Mouse (Mus musculus): ENCODE data around the gene Hmgxb4. TPM values are rescaled to one million over a fixed set of nuclear protein-coding genes. Genes with fewer than 3 reads are reported as not detected.

Hmgxb4 gene
- total and polyA plus RNA-seq, 2 experiments from 2014 or later: 24.7 to 66.9 TPM

DNA sequence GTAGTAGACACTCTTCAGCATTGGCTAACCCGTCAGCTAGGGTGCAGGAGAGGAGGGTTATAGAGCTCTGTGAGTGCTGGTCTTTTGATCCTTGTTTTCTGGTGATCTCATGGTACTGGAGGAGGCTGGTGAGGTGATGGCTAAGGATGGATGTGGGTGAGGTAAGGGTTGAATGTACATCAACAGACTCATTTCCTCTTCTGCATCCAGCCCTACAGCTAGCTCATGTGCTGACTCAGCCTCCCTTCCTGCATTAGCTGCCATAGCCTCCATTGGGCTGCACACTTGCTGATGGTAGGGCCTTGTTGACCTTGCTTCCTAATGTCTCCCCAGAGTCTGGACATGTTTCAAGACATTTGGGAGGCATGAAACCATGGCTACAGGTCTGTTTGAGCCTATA lies 49.8 kb downstream of the Hmgxb4 start:
- Histone ChIP-seq H3K4me3 (ENCODE audit: low read length) (no peak overlapping the region), H3K9me3 (ENCODE audit: low read length) (no peaks in the 10 kb centered on the region), H3K4me2 (ENCODE audit: low read depth, low read length) (no peak overlapping the region), H3K27me3 (ENCODE audit: insufficient read depth, low read length) (no peaks in the 10 kb centered on the region), H3K27ac (no peak overlapping the region), H3K9ac (replicated peaks; ENCODE audit: low read length) (no peak overlapping the region), H3K36me3 (ENCODE audit: insufficient read depth, low read length) (no peaks in the 10 kb centered on the region), H3K4me1 (ENCODE audit: insufficient read depth, low read length) (no peaks in the 10 kb centered on the region)
- no peak for DNase-seq (ENCODE audit: low spot score)
- ATAC-seq: no peak
- TF ChIP-seq CTCF (IDR thresholded peaks at IDR 0.05; ENCODE audit: low read depth): no peak
- WGBS: 100% methylated on average over 1 of the region's 1 CpGs

- no peaks in the 10 kb centered on the region for H3K4me1 ChIP-seq (ENCODE audit: insufficient read depth, low read length)
- H3K36me3 ChIP-seq (ENCODE audit: insufficient read depth, low read length): 0 out of 2 replicates have a peak, but pooled peaks cover 4% of the 10 kb centered on the region
- TF ChIP-seq CTCF (IDR thresholded peaks at IDR 0.05; ENCODE audit: low read depth): no peak
- ATAC-seq (no peak), DNase-seq (ENCODE audit: low spot score) (no peak)
- H3K4me2 ChIP-seq (ENCODE audit: low read depth, low read length): no peak overlapping the region
- WGBS: 87% methylated on average over 1 of the region's 1 CpGs
- no peak overlapping the region for H3K27ac ChIP-seq
- no peak overlapping the region for H3K9ac ChIP-seq (replicated peaks; ENCODE audit: low read length)
- no peaks in the 10 kb centered on the region for H3K27me3 ChIP-seq (ENCODE audit: insufficient read depth, low read length)
- no peak overlapping the region for H3K4me3 ChIP-seq (ENCODE audit: low read length)
- H3K9me3 ChIP-seq (ENCODE audit: low read length): no peaks in the 10 kb centered on the region
Measured at GRCm38 (mm10) chr8:75046303-75046702, 53.1 kb downstream of the Hmgxb4 start.

- Histone ChIP-seq H3K4me3 (ENCODE audit: low read length) (no peak overlapping the region), H3K27me3 (ENCODE audit: insufficient read depth, low read length) (no peaks in the 10 kb centered on the region), H3K9me3 (ENCODE audit: low read length) (no peaks in the 10 kb centered on the region), H3K36me3 (ENCODE audit: insufficient read depth, low read length) (0 out of 2 replicates have a peak, but pooled peaks cover 4% of the 10 kb centered on the region), H3K4me1 (ENCODE audit: insufficient read depth, low read length) (no peaks in the 10 kb centered on the region), H3K27ac (no peak overlapping the region), H3K9ac (replicated peaks; ENCODE audit: low read length) (no peak overlapping the region), H3K4me2 (ENCODE audit: low read depth, low read length) (no peak overlapping the region)
- ATAC-seq (no peak), DNase-seq (ENCODE audit: low spot score) (no peak)
- 87% methylated on average over 3 of the region's 3 CpGs for WGBS
- no peak for TF ChIP-seq CTCF (IDR thresholded peaks at IDR 0.05; ENCODE audit: low read depth)
Measured at GRCm38 (mm10) chr8:75047784-75048183, 54.6 kb downstream of the Hmgxb4 start.

- 88% methylated on average over 4 of the region's 4 CpGs for WGBS
- DNase-seq (ENCODE audit: low spot score): no peak
- TF ChIP-seq CTCF (IDR thresholded peaks at IDR 0.05; ENCODE audit: low read depth): no peak
Measured at GRCm38 (mm10) chr8:75053342-75053741, 60.2 kb downstream of the Hmgxb4 start.

GRCm38 (mm10) chr8:75055673-75056072 lies 62.5 kb downstream of the Hmgxb4 start:
- 94% methylated on average over 2 of the region's 2 CpGs for WGBS
- Histone ChIP-seq H3K9ac (replicated peaks; ENCODE audit: low read length) (no peak overlapping the region), H3K36me3 (ENCODE audit: insufficient read depth, low read length) (peaks cover 9% of the 10 kb centered on the region; the same call in 1 of the 2 replicates), H3K9me3 (ENCODE audit: low read length) (no peaks in the 10 kb centered on the region), H3K4me2 (ENCODE audit: low read depth, low read length) (no peak overlapping the region), H3K27ac (no peak overlapping the region), H3K27me3 (ENCODE audit: insufficient read depth, low read length) (no peaks in the 10 kb centered on the region), H3K4me1 (ENCODE audit: insufficient read depth, low read length) (no peaks in the 10 kb centered on the region), H3K4me3 (ENCODE audit: low read length) (no peak overlapping the region)
- DNase-seq (ENCODE audit: low spot score): no peak
- ATAC-seq: no peak
- no peak for TF ChIP-seq CTCF (IDR thresholded peaks at IDR 0.05; ENCODE audit: low read depth)

More at GRCm38 (mm10) chr8:75053342-75053741, 60.2 kb downstream of the Hmgxb4 start:
- Histone ChIP-seq H3K9me3 (ENCODE audit: low read length) (no peaks in the 10 kb centered on the region), H3K27me3 (ENCODE audit: insufficient read depth, low read length) (no peaks in the 10 kb centered on the region), H3K9ac (replicated peaks; ENCODE audit: low read length) (no peak overlapping the region), H3K4me2 (ENCODE audit: low read depth, low read length) (no peak overlapping the region), H3K36me3 (ENCODE audit: insufficient read depth, low read length) (peaks cover 8% of the 10 kb centered on the region; the same call in 1 of the 2 replicates), H3K4me3 (ENCODE audit: low read length) (no peak overlapping the region), H3K27ac (no peak overlapping the region), H3K4me1 (ENCODE audit: insufficient read depth, low read length) (no peaks in the 10 kb centered on the region)
- ATAC-seq: no peak

DNA sequence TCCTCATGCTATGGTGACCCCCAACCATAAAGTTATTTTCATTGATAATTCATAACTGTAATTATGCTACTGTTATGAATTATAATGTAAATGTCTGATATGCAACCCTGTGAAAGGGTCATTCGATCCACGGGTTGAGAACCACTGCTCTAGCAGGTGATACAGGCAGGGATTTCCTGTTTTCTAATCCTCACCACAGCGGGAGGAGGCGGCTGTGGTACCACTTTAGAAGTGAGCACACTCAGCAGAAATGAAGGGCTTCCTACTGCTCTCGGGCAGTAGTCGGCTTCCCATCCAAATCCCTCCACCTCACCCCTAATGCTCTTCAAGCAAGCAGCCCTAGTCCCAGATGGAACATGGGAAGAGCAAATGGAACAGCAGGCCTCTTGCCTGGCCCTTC lies 66.9 kb downstream of the Hmgxb4 start:
- no peak for ATAC-seq
- Histone ChIP-seq H3K9me3 (ENCODE audit: low read length) (no peaks in the 10 kb centered on the region), H3K4me3 (ENCODE audit: low read length) (no peak overlapping the region), H3K27ac (no peak overlapping the region), H3K9ac (replicated peaks; ENCODE audit: low read length) (no peak overlapping the region), H3K4me2 (ENCODE audit: low read depth, low read length) (no peak overlapping the region), H3K27me3 (ENCODE audit: insufficient read depth, low read length) (no peaks in the 10 kb centered on the region), H3K36me3 (ENCODE audit: insufficient read depth, low read length) (peaks cover 9% of the 10 kb centered on the region; the same call in 1 of the 2 replicates), H3K4me1 (ENCODE audit: insufficient read depth, low read length) (no peaks in the 10 kb centered on the region)
- no peak for DNase-seq (ENCODE audit: low spot score)
- WGBS: 79% methylated on average over 6 of the region's 6 CpGs
- TF ChIP-seq CTCF (IDR thresholded peaks at IDR 0.05; ENCODE audit: low read depth): no peak

- TF ChIP-seq CTCF (IDR thresholded peaks at IDR 0.05; ENCODE audit: low read depth): no peak
- no peak overlapping the region for H3K9ac ChIP-seq (replicated peaks; ENCODE audit: low read length)
- no peaks in the 10 kb centered on the region for H3K27me3 ChIP-seq (ENCODE audit: insufficient read depth, low read length)
- peaks cover 15% of the 10 kb centered on the region; the same call in 1 of the 2 replicates for H3K36me3 ChIP-seq (ENCODE audit: insufficient read depth, low read length)
- no peak for ATAC-seq
- no peak for DNase-seq (ENCODE audit: low spot score)
- 92% methylated on average over 2 of the region's 2 CpGs for WGBS
- H3K27ac ChIP-seq: no peak overlapping the region
- no peaks in the 10 kb centered on the region for H3K9me3 ChIP-seq (ENCODE audit: low read length)
- no peaks in the 10 kb centered on the region for H3K4me1 ChIP-seq (ENCODE audit: insufficient read depth, low read length)
- no peak overlapping the region for H3K4me2 ChIP-seq (ENCODE audit: low read depth, low read length)
- no peak overlapping the region for H3K4me3 ChIP-seq (ENCODE audit: low read length)
Measured at GRCm38 (mm10) chr8:75060815-75061214, 67.7 kb downstream of the Hmgxb4 start.

Measured in hindbrain, postnatal 0 days (tissue).